Mouse (Mus musculus): Measurements from ENCODE around the gene Trmt2b. TPM values are rescaled to one million over a fixed set of nuclear protein-coding genes. Genes with fewer than 3 reads are reported as not detected.

Gene Trmt2b
- polyA plus RNA-seq, 1 experiment from 2014 or later: 9.0 TPM

- ATAC-seq: no peak
- H3K9me3 ChIP-seq (ENCODE audit: low read length): no peaks in the 10 kb centered on the region
- no peak overlapping the region for H3K4me3 ChIP-seq (ENCODE audit: low read depth, low read length)
- DNase-seq: no peak
- H3K27me3 ChIP-seq (ENCODE audit: insufficient read depth, low read length): no peaks in the 10 kb centered on the region
- H3K27ac ChIP-seq (ENCODE audit: low read depth): no peak overlapping the region
- H3K4me1 ChIP-seq (ENCODE audit: insufficient read depth): no peaks in the 10 kb centered on the region
- H3K36me3 ChIP-seq (replicated peaks; ENCODE audit: insufficient read depth, low read length): no peaks in the 10 kb centered on the region
- TF ChIP-seq EP300 (IDR thresholded peaks at IDR 0.05; ENCODE audit: low read depth): no peak
- no peak for TF ChIP-seq CTCF (IDR thresholded peaks at IDR 0.05; ENCODE audit: low read depth)
- no peak overlapping the region for H3K9ac ChIP-seq (replicated peaks)
- 72% methylated on average over 1 of the region's 1 CpGs for WGBS (ENCODE audit: insufficient replicate concordance)
- no peak overlapping the region for H3K4me2 ChIP-seq (ENCODE audit: low read depth, low read length)
Measured at GRCm38 (mm10) chrX:134303287-134303686, 26.5 kb upstream of the Trmt2b start.

GRCm38 (mm10) chrX:134300219-134300618 lies 23.4 kb upstream of the Trmt2b start:
- no peak overlapping the region for H3K9ac ChIP-seq (replicated peaks)
- WGBS (ENCODE audit: insufficient replicate concordance): 47% methylated on average over 5 of the region's 5 CpGs
- H3K27me3 ChIP-seq (ENCODE audit: insufficient read depth, low read length): peaks cover 10% of the 10 kb centered on the region; the same call in 1 of the 2 replicates
- H3K4me2 ChIP-seq (ENCODE audit: low read depth, low read length): no peak overlapping the region
- H3K4me3 ChIP-seq (ENCODE audit: low read depth, low read length): no peak overlapping the region
- H3K4me1 ChIP-seq (ENCODE audit: insufficient read depth): no peaks in the 10 kb centered on the region
- TF ChIP-seq EP300 (IDR thresholded peaks at IDR 0.05; ENCODE audit: low read depth): no peak
- TF ChIP-seq CTCF (IDR thresholded peaks at IDR 0.05; ENCODE audit: low read depth): no peak
- no peak overlapping the region for H3K27ac ChIP-seq (ENCODE audit: low read depth)
- ATAC-seq (no peak), DNase-seq (no peak)
- H3K9me3 ChIP-seq (ENCODE audit: low read length): no peaks in the 10 kb centered on the region
- H3K36me3 ChIP-seq (replicated peaks; ENCODE audit: insufficient read depth, low read length): no peaks in the 10 kb centered on the region

GRCm38 (mm10) chrX:134297195-134297594 lies 20.4 kb upstream of the Trmt2b start:
- Histone ChIP-seq H3K27me3 (ENCODE audit: insufficient read depth, low read length) (peaks cover 26% of the 10 kb centered on the region; the same call in 1 of the 2 replicates), H3K4me2 (ENCODE audit: low read depth, low read length) (no peak overlapping the region), H3K9ac (replicated peaks) (no peak overlapping the region), H3K4me3 (ENCODE audit: low read depth, low read length) (no peak overlapping the region), H3K9me3 (ENCODE audit: low read length) (no peaks in the 10 kb centered on the region), H3K27ac (ENCODE audit: low read depth) (no peak overlapping the region), H3K4me1 (ENCODE audit: insufficient read depth) (no peaks in the 10 kb centered on the region), H3K36me3 (replicated peaks; ENCODE audit: insufficient read depth, low read length) (no peaks in the 10 kb centered on the region)
- ATAC-seq (no peak), DNase-seq (no peak)
- TF ChIP-seq CTCF (IDR thresholded peaks at IDR 0.05; ENCODE audit: low read depth) (no peak), EP300 (IDR thresholded peaks at IDR 0.05; ENCODE audit: low read depth) (no peak)
- WGBS (ENCODE audit: insufficient replicate concordance): 43% methylated on average over 4 of the region's 4 CpGs

GRCm38 (mm10) chrX:134296737-134297136 lies 20.0 kb upstream of the Trmt2b start:
- Histone ChIP-seq H3K27ac (ENCODE audit: low read depth) (no peak overlapping the region), H3K4me3 (ENCODE audit: low read depth, low read length) (0 out of 2 replicates have a peak overlapping the region, but pooled peaks have one; percentile 6), H3K4me2 (ENCODE audit: low read depth, low read length) (peak overlapping the region; percentile 42; the same call in 1 of the 2 replicates), H3K9me3 (ENCODE audit: low read length) (no peaks in the 10 kb centered on the region), H3K27me3 (ENCODE audit: insufficient read depth, low read length) (peaks cover 26% of the 10 kb centered on the region; the same call in 1 of the 2 replicates), H3K36me3 (replicated peaks; ENCODE audit: insufficient read depth, low read length) (no peaks in the 10 kb centered on the region), H3K4me1 (ENCODE audit: insufficient read depth) (no peaks in the 10 kb centered on the region), H3K9ac (replicated peaks) (no peak overlapping the region)
- ATAC-seq: no peak
- no peak for DNase-seq
- WGBS (ENCODE audit: insufficient replicate concordance): 35% methylated on average over 7 of the region's 7 CpGs
- TF ChIP-seq EP300 (IDR thresholded peaks at IDR 0.05; ENCODE audit: low read depth) (no peak), CTCF (IDR thresholded peaks at IDR 0.05; ENCODE audit: low read depth) (no peak)

GRCm38 (mm10) chrX:134296301-134296700 lies 19.5 kb upstream of the Trmt2b start:
- Histone ChIP-seq H3K27me3 (ENCODE audit: insufficient read depth, low read length) (peaks cover 26% of the 10 kb centered on the region; the same call in 1 of the 2 replicates), H3K9ac (replicated peaks) (no peak overlapping the region), H3K9me3 (ENCODE audit: low read length) (no peaks in the 10 kb centered on the region), H3K4me3 (ENCODE audit: low read depth, low read length) (0 out of 2 replicates have a peak overlapping the region, but pooled peaks have one; percentile 6), H3K4me1 (ENCODE audit: insufficient read depth) (no peaks in the 10 kb centered on the region), H3K27ac (ENCODE audit: low read depth) (no peak overlapping the region), H3K4me2 (ENCODE audit: low read depth, low read length) (peak overlapping the region; percentile 42), H3K36me3 (replicated peaks; ENCODE audit: insufficient read depth, low read length) (no peaks in the 10 kb centered on the region)
- no peak for TF ChIP-seq CTCF (IDR thresholded peaks at IDR 0.05; ENCODE audit: low read depth)
- no peak for TF ChIP-seq EP300 (IDR thresholded peaks at IDR 0.05; ENCODE audit: low read depth)
- ATAC-seq (no peak), DNase-seq (no peak)
- WGBS (ENCODE audit: insufficient replicate concordance): 21% methylated on average over 9 of the region's 9 CpGs

GRCm38 (mm10) chrX:134287305-134287704 lies 10.5 kb upstream of the Trmt2b start:
- H3K4me3 ChIP-seq (ENCODE audit: low read depth, low read length): no peak overlapping the region
- H3K9me3 ChIP-seq (ENCODE audit: low read length): no peaks in the 10 kb centered on the region
- no peak overlapping the region for H3K4me2 ChIP-seq (ENCODE audit: low read depth, low read length)
- H3K36me3 ChIP-seq (replicated peaks; ENCODE audit: insufficient read depth, low read length): no peaks in the 10 kb centered on the region
- H3K27me3 ChIP-seq (ENCODE audit: insufficient read depth, low read length): no peaks in the 10 kb centered on the region
- TF ChIP-seq EP300 (IDR thresholded peaks at IDR 0.05; ENCODE audit: low read depth): no peak
- no peak for TF ChIP-seq CTCF (IDR thresholded peaks at IDR 0.05; ENCODE audit: low read depth)
- no peak overlapping the region for H3K9ac ChIP-seq (replicated peaks)
- DNase-seq (no peak), ATAC-seq (no peak)
- 75% methylated on average over 2 of the region's 2 CpGs for WGBS (ENCODE audit: insufficient replicate concordance)
- H3K4me1 ChIP-seq (ENCODE audit: insufficient read depth): no peaks in the 10 kb centered on the region
- H3K27ac ChIP-seq (ENCODE audit: low read depth): no peak overlapping the region

GRCm38 (mm10) chrX:134285791-134286190 lies 9.0 kb upstream of the Trmt2b start:
- no peak overlapping the region for H3K4me3 ChIP-seq (ENCODE audit: low read depth, low read length)
- H3K4me2 ChIP-seq (ENCODE audit: low read depth, low read length): no peak overlapping the region
- 75% methylated on average over 4 of the region's 4 CpGs for WGBS (ENCODE audit: insufficient replicate concordance)

More at GRCm38 (mm10) chrX:134285791-134286190, 9.0 kb upstream of the Trmt2b start:
- H3K36me3 ChIP-seq (replicated peaks; ENCODE audit: insufficient read depth, low read length): no peaks in the 10 kb centered on the region
- H3K9ac ChIP-seq (replicated peaks): no peak overlapping the region
- no peaks in the 10 kb centered on the region for H3K27me3 ChIP-seq (ENCODE audit: insufficient read depth, low read length)
- TF ChIP-seq CTCF (IDR thresholded peaks at IDR 0.05; ENCODE audit: low read depth) (no peak), EP300 (IDR thresholded peaks at IDR 0.05; ENCODE audit: low read depth) (no peak)
- H3K4me1 ChIP-seq (ENCODE audit: insufficient read depth): no peaks in the 10 kb centered on the region
- H3K9me3 ChIP-seq (ENCODE audit: low read length): no peaks in the 10 kb centered on the region
- no peak overlapping the region for H3K27ac ChIP-seq (ENCODE audit: low read depth)
- no peak for DNase-seq
- no peak for ATAC-seq

Data from liver, postnatal 0 days (tissue).